Mouse (Mus musculus) ovary, postnatal 36 days (tissue): Measurements from ENCODE around the gene Gm10681.
"Not testable (repeated sequence)": the region's sequence is repeated elsewhere in the genome, so short reads cannot be mapped to it uniquely, and the experiment has no call there.

Experiments used
- DNase-seq: peaks from one replicate; pipeline ENCODE4 v3.0.0; 2022; ENCODE audit warnings: low spot score, mixed read lengths

Gene Gm10681

DNA sequence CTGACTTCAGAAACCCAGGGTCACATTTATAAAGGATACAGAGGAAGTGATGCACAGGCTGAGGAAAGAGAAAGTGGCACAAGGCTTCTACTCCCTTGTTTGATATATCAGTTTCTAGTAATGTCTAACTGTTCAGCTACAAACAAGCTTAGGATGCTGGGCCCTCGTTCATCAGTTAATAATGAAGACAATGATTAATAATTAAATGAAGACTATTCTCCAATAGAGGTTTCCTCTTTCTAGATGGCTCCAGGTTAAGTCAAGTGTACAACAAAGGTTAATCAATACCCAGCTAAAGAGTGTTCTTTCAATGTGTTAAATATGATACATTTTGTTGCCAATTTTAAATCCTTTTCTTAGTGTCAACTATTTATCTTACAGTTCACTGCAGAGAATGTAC lies 78.2 kb downstream of the Gm10681 start, which contains the start of gene Hsd3b4:
Hsd3b4 (minus strand) TSS at position 101 of the 400 bp plus-strand sequence.
- DNase-seq: not testable (repeated sequence)

- not testable (repeated sequence) for DNase-seq
These were observed 81.4 kb downstream of the Gm10681 start for GRCm38 (mm10) chr3:98507229-98507628.
